Mouse (Mus musculus) CH12.LX (cell line): ENCODE measurements at regions not wholly inside any gene's neighbourhood (a gene's known extent, or its start where the extent isn't known, plus 50 kb on each side); places are given as distances from the start of the nearest gene placed in this dataset.

Experiments used
- DNase-seq: peaks from one replicate; pipeline ENCODE4 v3.0.0-alpha.2; 2013; ENCODE audit errors: extremely low read depth
- H3K27ac ChIP-seq: 2 replicates; pipeline ENCODE4 v1.5.1; 2012; ENCODE audit warnings: low read depth, mild to moderate bottlenecking, control low read depth, moderate library complexity; ENCODE audit not compliant: insufficient read depth
- H3K27me3 ChIP-seq: replicated peaks from 2 replicates; pipeline ENCODE3; 2012; ENCODE audit warnings: inconsistent platforms
- H3K36me3 ChIP-seq, 2 experiments: replicated peaks in 1 of 2; 2 replicates each; pipeline versions ENCODE3 to v1.6.1; 2012; ENCODE audit warnings: inconsistent platforms in 1 of 2, low read length in 1 of 2, mild to moderate bottlenecking in 1 of 2, mixed read lengths in 1 of 2, moderate library complexity in 1 of 2; ENCODE audit not compliant: control insufficient read depth in 1 of 2, insufficient read depth in 1 of 2
- H3K4me1 ChIP-seq, 2 experiments: 2 replicates each; pipeline ENCODE4 v1.6.1; 2012; ENCODE audit warnings: inconsistent platforms in 1 of 2, moderate library complexity in 1 of 2; ENCODE audit not compliant: insufficient read depth in 2 of 2, control insufficient read depth in 1 of 2
- H3K4me2 ChIP-seq: 2 replicates; pipeline ENCODE4 v1.6.1; 2012; ENCODE audit warnings: low read depth, mild to moderate bottlenecking, control low read depth; ENCODE audit not compliant: poor library complexity, insufficient read depth, severe bottlenecking
- H3K4me3 ChIP-seq, 3 experiments: fragments of 150-350 bp in 1 of 3; sonication (generic) in 1 of 3; replicated peaks in 1 of 3; 2 replicates each; pipeline versions ENCODE3 to v1.5.1; 2011 to 2012; ENCODE audit warnings: low read depth in 2 of 3, low read length in 2 of 3, mild to moderate bottlenecking in 2 of 3, moderate library complexity in 2 of 3, control low read depth in 1 of 3, improper control_type of control experiment in 1 of 3, inconsistent platforms in 1 of 3, mixed read lengths in 1 of 3; ENCODE audit not compliant: poor library complexity in 1 of 3
- H3K79me2 ChIP-seq: replicated peaks from 2 replicates; pipeline ENCODE4 v1.6.1; 2012; ENCODE audit warnings: mild to moderate bottlenecking, moderate library complexity; ENCODE audit not compliant: control insufficient read depth, poor library complexity, insufficient read depth, severe bottlenecking; ENCODE audit errors: extremely low read depth
- H3K9ac ChIP-seq: 2 replicates; pipeline ENCODE4 v1.6.1; 2012; ENCODE audit warnings: low read depth, mild to moderate bottlenecking, control low read depth, moderate library complexity; ENCODE audit not compliant: insufficient read depth
- H3K9me3 ChIP-seq: replicated peaks from 2 replicates; pipeline ENCODE3; 2012; ENCODE audit warnings: low read length, inconsistent platforms, mixed read lengths
- E2F4 ChIP-seq: IDR thresholded peaks from 2 replicates; pipeline ENCODE4 v1.6.1; 2011; ENCODE audit warnings: low read depth, low read length, improper control_type of control experiment; ENCODE audit not compliant: insufficient replicate concordance
- ELF1 ChIP-seq: IDR thresholded peaks from 2 replicates; pipeline ENCODE4 v1.6.1; 2014; ENCODE audit warnings: low read depth, mild to moderate bottlenecking, inconsistent platforms, low read length, improper control_type of control experiment
- EP300 ChIP-seq: IDR thresholded peaks from 2 replicates; pipeline ENCODE4 v1.6.1; 2011; ENCODE audit warnings: low read length, improper control_type of control experiment
- ETS1 ChIP-seq: conservative IDR thresholded peaks from 2 replicates; pipeline ENCODE4 v1.6.1; 2012; ENCODE audit warnings: low read depth, mild to moderate bottlenecking, inconsistent platforms, low read length, improper control_type of control experiment, moderate library complexity
- HCFC1 ChIP-seq: IDR thresholded peaks from 2 replicates; pipeline ENCODE4 v1.6.1; 2012; ENCODE audit warnings: low read depth, mild to moderate bottlenecking, inconsistent platforms, low read length, improper control_type of control experiment
- IRF4 ChIP-seq: IDR thresholded peaks from 2 replicates; pipeline ENCODE4 v1.6.1; 2014; ENCODE audit warnings: low read depth, mild to moderate bottlenecking, inconsistent platforms, low read length, improper control_type of control experiment
- JUN ChIP-seq: IDR thresholded peaks from 2 replicates; pipeline ENCODE4 v1.6.1; 2011; ENCODE audit warnings: low read depth, mild to moderate bottlenecking, low read length, improper control_type of control experiment, moderate library complexity; ENCODE audit not compliant: insufficient read depth
- JUND ChIP-seq: conservative IDR thresholded peaks from 2 replicates; pipeline ENCODE4 v1.6.1; 2011; ENCODE audit warnings: low read depth, low read length, improper control_type of control experiment
- KAT2A ChIP-seq: IDR thresholded peaks from 2 replicates; pipeline ENCODE4 v1.6.1; 2012; ENCODE audit warnings: low read length, improper control_type of control experiment, inconsistent platforms; ENCODE audit not compliant: insufficient replicate concordance
- MAZ ChIP-seq: IDR thresholded peaks from 2 replicates; pipeline ENCODE4 v1.6.1; 2012; ENCODE audit warnings: low read depth, mild to moderate bottlenecking, inconsistent platforms, low read length, improper control_type of control experiment, moderate library complexity
- MXI1 ChIP-seq: IDR thresholded peaks from 2 replicates; pipeline ENCODE4 v1.6.1; 2011; ENCODE audit warnings: mild to moderate bottlenecking, low read depth, low read length, improper control_type of control experiment
- MYC ChIP-seq: IDR thresholded peaks from 2 replicates; pipeline ENCODE4 v1.6.1; 2011; ENCODE audit warnings: low read depth, mild to moderate bottlenecking, improper control_type of control experiment, low read length
- NELFE ChIP-seq: IDR thresholded peaks from 2 replicates; pipeline ENCODE4 v1.6.1; 2011; ENCODE audit warnings: low read depth, low read length, improper control_type of control experiment
- NRF1 ChIP-seq: IDR thresholded peaks from 2 replicates; pipeline ENCODE4 v1.6.1; 2014; ENCODE audit warnings: low read depth, mild to moderate bottlenecking, inconsistent platforms, low read length, improper control_type of control experiment, moderate library complexity
- POLR2A ChIP-seq: IDR thresholded peaks from 2 replicates; pipeline ENCODE4 v1.6.1; 2011; ENCODE audit warnings: low read depth, mild to moderate bottlenecking, improper control_type of control experiment, low read length
- RCOR1 ChIP-seq: conservative IDR thresholded peaks from 2 replicates; pipeline ENCODE4 v1.6.1; 2012; ENCODE audit warnings: low read depth, mild to moderate bottlenecking, inconsistent platforms, low read length, improper control_type of control experiment
- SIN3A ChIP-seq: IDR thresholded peaks from 2 replicates; pipeline ENCODE4 v1.6.1; 2012; ENCODE audit warnings: low read length, improper control_type of control experiment, inconsistent platforms
- SMC3 ChIP-seq: IDR thresholded peaks from 2 replicates; pipeline ENCODE4 v1.6.1; 2011; ENCODE audit warnings: low read depth, low read length, improper control_type of control experiment
- TBP ChIP-seq: conservative IDR thresholded peaks from 2 replicates; pipeline ENCODE4 v1.6.1; 2011; ENCODE audit warnings: low read depth, low read length, improper control_type of control experiment
- UBTF ChIP-seq: IDR thresholded peaks from 2 replicates; pipeline ENCODE4 v1.6.1; 2012; ENCODE audit warnings: low read depth, mild to moderate bottlenecking, inconsistent platforms, low read length, improper control_type of control experiment, moderate library complexity
- USF2 ChIP-seq: conservative IDR thresholded peaks from 2 replicates; pipeline ENCODE4 v1.6.1; 2011; ENCODE audit warnings: low read depth, low read length, improper control_type of control experiment
- ZKSCAN1 ChIP-seq: IDR thresholded peaks from 2 replicates; pipeline ENCODE4 v1.6.1; 2012; ENCODE audit warnings: low read depth, inconsistent platforms, low read length, improper control_type of control experiment, borderline replicate concordance
- dilution Hi-C: fragments of 300-500 bp; cut with MboI; formaldehyde crosslinking; loops from 2 replicates; pipeline ENCODE4 v1.14.3; 2020; ENCODE audit warnings: low sequenced_read_pairs; ENCODE audit not compliant: extremely low pct_unique_long_range_greater_than_20kb, extremely low pct_ligation_motif_present
- in situ Hi-C: fragments of 300-500 bp; cut with MboI; formaldehyde crosslinking; loops from 3 replicates; pipeline ENCODE4 v1.14.3; 2019; ENCODE audit warnings: low sequenced_read_pairs, low pct_ligation_motif_present, low pct_unique_long_range_greater_than_20kb, mixed read lengths

DNA sequence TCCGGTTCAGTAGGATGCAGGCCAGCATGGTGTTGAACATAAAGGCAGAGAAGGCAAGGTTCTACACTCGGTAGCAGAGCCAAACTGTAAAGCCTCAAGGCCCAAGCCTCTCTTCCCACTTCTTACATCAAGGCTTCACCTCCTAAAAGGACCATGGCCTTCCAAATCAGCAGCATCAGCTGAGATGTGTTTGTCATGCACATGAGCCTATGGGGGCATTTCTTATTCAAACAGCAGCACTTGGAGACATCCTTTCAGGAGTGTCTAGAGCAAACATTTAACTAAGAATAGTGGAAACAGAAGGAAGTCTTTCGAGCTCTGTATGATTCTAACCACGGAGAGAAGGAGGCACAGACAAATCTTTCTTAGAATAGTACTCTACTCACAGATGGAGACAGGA lies 115.0 kb upstream of the Rap2b start:
- Histone ChIP-seq H3K9ac (no peak overlapping the region), H3K79me2 (no peaks in the 10 kb centered on the region), H3K27ac (no peak overlapping the region), H3K4me1 (no peaks in the 10 kb centered on the region), H3K4me3 (no peak overlapping the region), H3K4me2 (no peak overlapping the region), H3K9me3 (no peaks in the 10 kb centered on the region), H3K27me3 (no peaks in the 10 kb centered on the region), H3K36me3 (no peaks in the 10 kb centered on the region)
- no peak for DNase-seq
- dilution Hi-C loops (no loop called here), in situ Hi-C loops (no loop called here)
- TF ChIP-seq SIN3A, result no peak
- TF ChIP-seq EP300, result no peak
- no peak for TF ChIP-seq NELFE
- TF ChIP-seq USF2, result no peak
- no peak for TF ChIP-seq MXI1
- TF ChIP-seq ETS1, result no peak
- no peak for TF ChIP-seq KAT2A
- TF ChIP-seq POLR2A, result no peak
- no peak for TF ChIP-seq ZKSCAN1
- no peak for TF ChIP-seq RCOR1

DNA sequence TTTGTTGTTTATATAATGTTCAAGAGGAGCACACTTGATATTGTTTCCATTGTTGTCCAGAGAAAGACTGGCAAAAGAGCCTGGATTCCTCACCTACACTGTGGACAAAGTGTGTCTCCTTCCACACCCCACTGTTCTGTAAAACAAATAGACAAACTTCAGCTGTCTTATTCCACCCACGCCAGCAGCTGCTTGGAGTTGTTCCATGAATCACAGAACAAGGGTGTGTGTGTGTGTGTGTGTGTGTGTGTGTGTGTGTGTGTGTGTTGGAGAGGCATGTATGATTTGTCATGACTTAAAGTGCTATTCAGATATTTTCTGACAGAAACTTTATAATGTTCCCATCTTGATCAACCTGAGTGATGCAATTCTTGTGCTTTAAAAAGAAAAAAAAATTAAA lies 114.1 kb upstream of the Rap2b start:
- in situ Hi-C loops, result no loop called here
- dilution Hi-C loops, result no loop called here
- no peak for TF ChIP-seq JUN
- no peak for TF ChIP-seq MAZ
- TF ChIP-seq MXI1, result no peak

DNA sequence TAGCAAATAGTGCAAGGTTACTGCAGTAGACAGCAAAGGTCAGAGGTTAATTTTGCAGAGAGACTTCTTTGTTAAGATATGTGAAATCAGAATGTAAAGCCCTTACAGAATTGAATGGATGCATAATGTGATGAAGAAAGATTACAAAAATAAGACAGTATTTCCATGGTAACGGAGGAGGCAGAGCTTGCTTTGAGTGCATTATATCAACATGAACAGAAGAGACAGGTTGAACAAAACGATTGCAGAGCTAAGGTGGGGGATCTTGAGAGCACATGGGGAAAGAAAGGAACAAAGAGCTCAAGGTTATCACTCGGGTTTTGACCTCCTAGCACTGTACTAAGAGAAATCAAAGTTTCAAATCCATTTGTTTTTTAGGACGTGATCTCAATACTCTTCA lies 106.2 kb upstream of the Rap2b start:
- dilution Hi-C loops, result no loop called here
- DNase-seq, result no peak
- Histone ChIP-seq H3K79me2 (no peaks in the 10 kb centered on the region), H3K4me3 (no peak overlapping the region), H3K9me3 (peaks cover 3% of the 10 kb centered on the region), H3K9ac (no peak overlapping the region), H3K27ac (no peak overlapping the region), H3K4me2 (no peak overlapping the region), H3K27me3 (no peaks in the 10 kb centered on the region), H3K36me3 (no peaks in the 10 kb centered on the region), H3K4me1 (no peaks in the 10 kb centered on the region)
- in situ Hi-C loops, result no loop called here
- no peak for TF ChIP-seq SMC3
- TF ChIP-seq NRF1, result no peak
- TF ChIP-seq UBTF, result no peak
- no peak for TF ChIP-seq JUN
- no peak for TF ChIP-seq TBP
- no peak for TF ChIP-seq ELF1
- TF ChIP-seq JUND, result no peak
- TF ChIP-seq ZKSCAN1, result no peak
- TF ChIP-seq HCFC1, result no peak
- no peak for TF ChIP-seq IRF4
- no peak for TF ChIP-seq E2F4
- no peak for TF ChIP-seq ETS1
- TF ChIP-seq USF2, result no peak
- no peak for TF ChIP-seq MYC
- no peak for TF ChIP-seq MAZ
- TF ChIP-seq EP300, result no peak

More for the DNA sequence above, 114.1 kb upstream of the Rap2b start:
- Histone ChIP-seq H3K27me3 (no peaks in the 10 kb centered on the region), H3K9ac (no peak overlapping the region), H3K27ac (no peak overlapping the region), H3K4me3 (no peak overlapping the region), H3K4me2 (no peak overlapping the region), H3K36me3 (no peaks in the 10 kb centered on the region), H3K4me1 (no peaks in the 10 kb centered on the region), H3K79me2 (no peaks in the 10 kb centered on the region), H3K9me3 (no peaks in the 10 kb centered on the region)
- no peak for DNase-seq
